Mouse (Mus musculus): Measurements from ENCODE around the gene 1500009L16Rik.

DNA sequence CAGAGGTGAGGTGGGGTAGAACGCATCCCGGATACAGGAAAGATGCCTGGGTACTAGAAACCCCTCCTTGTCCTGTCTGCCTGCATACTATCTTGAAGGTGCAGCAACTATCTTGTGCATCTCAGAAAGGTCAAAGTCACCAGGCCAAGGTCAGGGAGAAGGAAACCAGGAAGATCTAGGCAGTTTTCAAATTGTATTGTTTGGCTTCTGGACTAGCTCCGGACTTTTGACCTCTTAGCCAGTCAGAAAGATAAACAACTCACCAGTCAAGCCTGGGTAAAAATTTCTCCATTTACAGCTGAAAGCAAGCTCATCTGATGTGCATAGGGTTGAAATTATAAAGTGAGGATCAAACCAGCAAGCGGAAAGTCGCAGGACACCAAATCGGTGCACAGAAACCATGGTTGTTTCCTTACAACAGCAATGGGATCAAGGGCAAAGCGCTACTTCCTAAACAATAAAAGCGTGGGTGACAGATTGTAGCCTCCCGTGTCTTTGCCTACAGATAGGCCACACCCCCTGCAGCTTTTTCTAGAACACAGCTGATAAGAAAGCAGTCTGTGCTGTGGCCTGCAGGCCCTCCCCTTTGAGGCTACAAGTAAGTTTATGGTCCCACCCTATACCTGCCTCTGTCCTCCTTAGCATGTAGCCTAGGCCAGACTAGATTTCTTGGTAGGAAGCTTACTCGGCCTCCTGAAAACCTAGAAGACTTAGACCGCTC lies 30.3 kb upstream of the 1500009L16Rik start:
- TF ChIP-seq TAL1 (IDR thresholded peaks at IDR 0.05; ENCODE audit: low read length) (no peak), GATA1 (IDR thresholded peaks at IDR 0.05; ENCODE audit: low read length) (no peak)

Data from erythroblast, embryonic 14.5 days (primary cell).